ENCODE assay signal across 8 mouse cellular contexts in the genomic region with DNA sequence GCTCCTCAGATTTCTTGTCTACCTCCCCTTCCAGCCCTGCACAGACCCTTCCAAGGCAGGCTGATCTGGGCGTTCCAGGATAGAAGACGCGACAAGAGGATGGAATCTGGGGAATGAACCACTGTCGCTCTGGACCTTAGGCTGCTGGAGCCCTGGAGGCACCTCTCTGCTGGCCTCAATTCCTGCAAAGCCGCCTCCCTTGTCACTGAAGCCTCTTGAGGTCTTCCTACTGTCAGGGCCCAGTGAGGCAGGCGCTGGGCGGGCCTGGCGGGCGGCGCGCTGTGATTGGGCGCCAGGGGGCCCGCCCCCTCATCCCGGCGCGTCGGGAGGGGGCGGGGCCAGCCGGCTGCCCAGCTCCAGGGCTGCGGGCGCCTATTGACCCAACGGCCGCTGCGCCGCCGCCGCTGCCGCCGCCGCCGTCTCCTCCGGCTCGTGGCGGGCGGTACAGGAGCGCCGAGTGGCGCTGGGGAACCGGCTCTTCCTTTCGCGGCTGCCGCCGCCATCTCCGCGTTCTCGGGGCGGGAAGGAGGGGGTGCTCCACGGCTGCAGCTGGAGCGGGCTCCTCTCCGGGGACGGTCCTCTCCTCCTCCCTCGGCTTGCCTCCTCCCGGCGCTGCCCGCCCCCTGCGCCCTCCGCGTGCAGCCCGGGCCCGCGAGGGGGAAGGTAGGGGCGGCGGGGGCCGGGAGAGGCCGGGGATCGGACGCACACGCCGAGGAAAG. TPM values are rescaled to one million over a fixed set of nuclear protein-coding genes. Genes with fewer than 3 reads are reported as not detected.
DNase-seq lines count a peak whose midpoint lies in the region; ATAC-seq lines count a peak whose summit lies in the region.

TSS of gene Man2a1 (plus strand) at position 365 of the 719 bp plus-strand sequence.

- peak; percentile 87 for DNase-seq in R1 (ENCODE audit: low read depth, low spot score)
- peak; percentile 88 to 91 for DNase-seq in cerebellum, postnatal 14 days
- DNase-seq in frontal cortex, postnatal 14 days (ENCODE audit: low spot score in 2 of 2): peak; percentile 72 to 78
- peak; percentile 82 to 85 for DNase-seq in layer of hippocampus, postnatal 14 days (ENCODE audit: low spot score in 2 of 2)
- peak; percentile 90 for DNase-seq in lung, postnatal 10 days
- DNase-seq in ovary, postnatal 14 days (ENCODE audit: low spot score): peak; percentile 73
- peak; percentile 91 for DNase-seq in thymus, postnatal 14 days

- no peaks in the 10 kb centered on the region for H3K9me3 ChIP-seq in hindbrain, embryonic 12.5 days (replicated peaks)

- H3K36me3 ChIP-seq in hindbrain, embryonic 12.5 days: no peaks in the 10 kb centered on the region

- ATAC-seq in hindbrain, embryonic 12.5 days (ENCODE audit: low FRiP score): peak; percentile 96

- no peaks in the 10 kb centered on the region for H3K27me3 ChIP-seq in hindbrain, embryonic 12.5 days

- 0% methylated on average over 30 of the region's 69 CpGs for WGBS in hindbrain, embryonic 12.5 days

- peak within 1 kb of the TSS; percentile 92 for H3K9ac ChIP-seq in hindbrain, embryonic 12.5 days

- H3K4me1 ChIP-seq in hindbrain, embryonic 12.5 days: peaks cover 25% of the 10 kb centered on the region

- H3K4me2 ChIP-seq in hindbrain, embryonic 12.5 days (replicated peaks): peak within 1 kb of the TSS; percentile 97

- peak within 1 kb of the TSS; percentile 89 for H3K27ac ChIP-seq in hindbrain, embryonic 12.5 days

- peak within 1 kb of the TSS; percentile 90 for H3K4me3 ChIP-seq in hindbrain, embryonic 12.5 days

RNA-seq across cellular contexts. Expression of gene Man2a1, which starts in this region (rescaled TPM):
- polyA plus RNA-seq in hindbrain, embryonic 12.5 days (2016; fragmentation: Nextera tagmentation; extraction: Ambion mirVana): 6.5 and 7.9 TPM in 2 replicates
- total RNA-seq in layer of hippocampus, postnatal 14 days (2021): 10 to 100 TPM; 14.2 to 18.8 TPM

Comparison
In these comparisons a context has a peak if more than half of its experiments do, and no peak if none do; other contexts are left out.
1. Peak in every context shown above with its lines: DNase-seq, ATAC-seq, H3K4me3 ChIP-seq and H3K27ac ChIP-seq.